11 mouse cellular contexts compared by ENCODE assay signal in genomic region chr16:7282257-7282656, GRCm38 (mm10).
DNase-seq lines count a peak whose midpoint lies in the region; ATAC-seq lines count a peak whose summit lies in the region.
"Had no signal": no experiment of that assay in that cellular context is flagged by ENCODE, and none has a peak within 500 bp of the region (broad histone marks: within the 10 kb centered on the region; RNA-seq: fewer than 3 reads in every experiment).

No protein-coding gene starts in this region.

- 91% methylated on average over 7 of the region's 7 CpGs for WGBS in midbrain, embryonic 15.5 days

- H3K9ac ChIP-seq in midbrain, embryonic 15.5 days: no peak overlapping the region
- H3K9ac ChIP-seq: embryonic facial prominence, embryonic 15.5 days; hindbrain, embryonic 14.5 days had no signal

- peak; percentile 39 for ATAC-seq in frontal cortex, adult (ENCODE audit: low TSS enrichment)
- ATAC-seq in midbrain, embryonic 15.5 days (replicated peaks): no peak
- no peak for ATAC-seq in activated CD4-positive, CD25-positive, alpha-beta regulatory T cell, adult 4 months

- no peaks in the 10 kb centered on the region for H3K36me3 ChIP-seq in midbrain, embryonic 15.5 days (replicated peaks)
- H3K36me3 ChIP-seq: embryonic facial prominence, embryonic 15.5 days had no signal

- no peaks in the 10 kb centered on the region for H3K27me3 ChIP-seq in midbrain, embryonic 15.5 days (replicated peaks)
- H3K27me3 ChIP-seq: embryonic facial prominence, embryonic 15.5 days had no signal

- H3K4me3 ChIP-seq in midbrain, embryonic 15.5 days: no peak overlapping the region
- H3K4me3 ChIP-seq: embryonic facial prominence, embryonic 15.5 days; myocyte had no signal

- DNase-seq in adrenal gland, postnatal 25 days: peak; percentile 9
- DNase-seq in adrenal gland, adult 18-20 months (ENCODE audit: low spot score in 2 of 2): no peak
- DNase-seq in 3T3-L1 (ENCODE audit: low read depth, low spot score): peak; percentile 84
- peak; percentile 51 to 77 for DNase-seq in layer of hippocampus, postnatal 14 days (ENCODE audit: low spot score in 2 of 2)
- DNase-seq in retina, postnatal 1 day: no peak

- 0 out of 2 replicates have a peak, but pooled peaks cover 3% of the 10 kb centered on the region for H3K4me1 ChIP-seq in midbrain, embryonic 15.5 days

- H3K9me3 ChIP-seq in midbrain, embryonic 15.5 days: no peaks in the 10 kb centered on the region
- H3K9me3 ChIP-seq: embryonic facial prominence, embryonic 15.5 days had no signal

- H3K27ac ChIP-seq in midbrain, embryonic 15.5 days: no peak overlapping the region
- H3K27ac ChIP-seq: embryonic facial prominence, embryonic 15.5 days had no signal

- no peak overlapping the region for H3K4me2 ChIP-seq in midbrain, embryonic 15.5 days
- H3K4me2 ChIP-seq: embryonic facial prominence, embryonic 15.5 days; hindbrain, embryonic 14.5 days had no signal

Comparison
In these comparisons a context has a peak if more than half of its experiments do, and no peak if none do; other contexts are left out.
1. DNase-seq: peak in adrenal gland, postnatal 25 days (single experiment), 3T3-L1 (single experiment) and layer of hippocampus, postnatal 14 days (2 of 2); none in adrenal gland, adult 18-20 months (0 of 2) and retina, postnatal 1 day (single experiment).